Mouse (Mus musculus) kidney, postnatal 4 days (tissue): ENCODE measurements at regions not wholly inside any gene's neighbourhood (a gene's known extent, or its start where the extent isn't known, plus 50 kb on each side); places are given as distances from the start of the nearest gene placed in this dataset.
A peak's percentile ranks its signal among the peaks of the same experiment; 100 is the strongest.
"Not testable (repeated sequence)": the region's sequence is repeated elsewhere in the genome, so short reads cannot be mapped to it uniquely, and the experiment has no call there.

Source experiments
- DNase-seq, 2 experiments: peaks; one replicate each; pipeline ENCODE4 v3.0.0; 2021; ENCODE audit warnings: mixed read lengths in 2 of 2

- no peak for DNase-seq
These were observed 212.2 kb downstream of the Glrx3 start for GRCm38 (mm10) chr7:137649650-137650049.

DNA sequence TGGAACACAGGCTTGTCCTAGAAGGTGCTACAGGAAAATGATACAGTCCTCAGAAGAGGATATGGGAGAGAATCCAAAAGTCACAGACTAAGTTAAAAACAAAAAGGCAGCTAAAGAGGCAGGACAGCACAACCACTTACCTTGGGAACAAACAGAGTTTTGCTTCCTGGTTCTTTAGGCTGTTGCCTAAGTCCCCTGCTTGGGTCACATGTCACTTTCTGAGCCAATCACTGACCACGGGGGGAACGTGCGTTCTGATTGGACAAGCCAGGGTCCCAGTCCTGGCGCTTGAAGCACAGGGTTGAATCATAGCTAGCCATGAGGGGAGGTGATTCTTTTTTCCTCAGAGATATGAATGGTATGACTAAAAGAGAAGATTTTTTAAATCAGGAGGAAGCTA lies 216.4 kb downstream of the Glrx3 start:
- DNase-seq = no peak

- DNase-seq = no peak
These were observed 229.8 kb downstream of the Glrx3 start for GRCm38 (mm10) chr7:137667165-137667564.

GRCm38 (mm10) chr7:137671156-137671555 lies 233.7 kb downstream of the Glrx3 start:
- peak; percentile 57 to 62 for DNase-seq

GRCm38 (mm10) chr7:137674596-137674995 lies 237.2 kb downstream of the Glrx3 start:
- no peak for DNase-seq

DNA sequence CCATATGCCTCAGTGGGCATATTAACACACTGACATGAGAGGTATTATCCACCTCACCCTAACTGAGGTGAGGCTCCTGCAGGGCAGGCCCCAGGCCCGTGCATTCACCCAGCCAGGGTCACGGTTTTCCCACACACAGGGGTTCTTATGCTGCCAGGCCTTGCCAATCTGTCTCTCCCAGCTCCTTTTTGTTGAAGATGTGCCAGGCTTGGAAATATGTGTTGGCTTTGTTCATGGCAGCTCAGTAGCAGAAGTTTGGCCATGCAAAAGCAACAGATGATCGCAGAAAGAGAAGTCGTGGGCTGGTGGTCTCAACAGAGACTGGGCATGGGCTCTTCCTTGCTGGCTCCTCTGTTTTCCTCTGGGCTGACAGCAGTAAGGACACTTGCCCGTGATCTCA lies 238.0 kb downstream of the Glrx3 start:
- DNase-seq = no peak

GRCm38 (mm10) chr7:137684826-137685225 lies 247.4 kb downstream of the Glrx3 start:
- DNase-seq = no peak

- DNase-seq = no peak
These were observed 247.9 kb downstream of the Glrx3 start for GRCm38 (mm10) chr7:137685320-137685719.

- DNase-seq = no peak
These were observed 259.4 kb downstream of the Glrx3 start for GRCm38 (mm10) chr7:137696831-137697230.

DNA sequence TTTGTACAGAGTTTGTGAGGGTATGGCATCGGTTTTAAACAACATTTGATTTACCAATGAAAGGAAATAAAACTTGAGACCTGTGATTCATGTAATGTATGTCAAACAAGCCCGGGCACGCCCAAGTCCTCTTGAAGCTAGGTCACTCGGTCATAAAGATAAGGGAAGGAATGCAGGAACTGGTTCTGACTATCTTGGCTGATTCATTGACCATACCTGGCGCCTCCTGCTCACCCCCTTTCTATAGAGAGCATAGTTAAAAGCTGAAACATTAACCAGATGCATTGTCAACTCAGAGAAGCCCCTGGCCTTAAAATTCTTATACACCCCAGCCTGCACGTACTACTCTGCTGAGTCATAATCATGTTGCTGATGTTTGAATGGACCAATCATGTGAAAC lies 261.1 kb downstream of the Glrx3 start:
- not testable (repeated sequence) for DNase-seq

DNA sequence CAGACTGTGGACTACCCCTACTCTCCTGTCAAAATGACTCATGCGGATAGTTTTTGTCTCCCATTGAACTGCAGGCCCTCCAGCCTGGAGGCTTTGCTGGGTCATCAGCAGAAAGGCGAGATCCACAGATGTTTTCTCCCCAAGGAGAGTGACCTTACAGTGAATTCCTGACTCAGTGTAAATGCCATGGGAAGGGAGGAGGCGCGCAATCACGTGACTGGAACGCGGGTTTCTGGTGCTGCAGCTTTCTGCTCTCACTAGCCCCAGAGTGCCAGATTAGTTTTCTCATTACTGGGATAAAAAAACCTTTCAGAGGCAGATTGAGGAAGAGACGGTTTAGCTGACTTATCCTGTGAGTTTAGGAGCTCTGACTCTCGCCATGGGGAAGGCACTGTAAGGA lies 275.4 kb downstream of the Glrx3 start:
- DNase-seq = no peak

- DNase-seq = no peak
These were observed 276.4 kb downstream of the Glrx3 start for GRCm38 (mm10) chr7:137713856-137714255.

DNA sequence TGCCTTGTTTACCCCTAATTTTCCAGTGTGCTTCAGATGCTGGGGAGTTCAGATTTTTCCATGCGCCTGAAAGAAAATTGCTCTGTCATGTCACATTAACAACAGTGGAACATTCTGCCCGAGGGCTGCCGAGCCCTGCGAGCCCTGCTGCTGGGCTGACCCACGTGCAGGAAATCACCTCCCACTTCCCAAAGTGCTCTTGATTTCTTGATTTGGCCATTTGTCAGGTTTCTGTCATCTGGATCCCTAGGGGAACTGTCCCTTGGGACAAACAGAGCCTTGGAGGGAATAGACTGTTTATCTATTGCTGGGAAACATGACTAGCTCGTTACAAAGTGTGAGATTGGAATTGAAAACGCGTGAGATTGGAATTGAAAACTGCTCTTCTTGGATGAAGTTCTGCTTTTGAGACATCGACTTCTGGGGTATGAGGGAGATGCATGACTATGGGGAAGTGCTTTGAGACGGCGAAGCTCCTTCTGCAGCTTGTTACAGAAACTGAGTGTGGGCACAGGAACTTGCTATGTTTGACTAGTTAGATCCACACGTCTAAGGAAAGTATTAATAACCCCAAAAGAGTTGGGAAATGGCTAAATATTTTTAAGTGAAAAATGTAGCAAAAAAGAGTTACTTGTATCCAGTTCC lies 277.0 kb downstream of the Glrx3 start:
- DNase-seq = peak; percentile 26 to 42

DNA sequence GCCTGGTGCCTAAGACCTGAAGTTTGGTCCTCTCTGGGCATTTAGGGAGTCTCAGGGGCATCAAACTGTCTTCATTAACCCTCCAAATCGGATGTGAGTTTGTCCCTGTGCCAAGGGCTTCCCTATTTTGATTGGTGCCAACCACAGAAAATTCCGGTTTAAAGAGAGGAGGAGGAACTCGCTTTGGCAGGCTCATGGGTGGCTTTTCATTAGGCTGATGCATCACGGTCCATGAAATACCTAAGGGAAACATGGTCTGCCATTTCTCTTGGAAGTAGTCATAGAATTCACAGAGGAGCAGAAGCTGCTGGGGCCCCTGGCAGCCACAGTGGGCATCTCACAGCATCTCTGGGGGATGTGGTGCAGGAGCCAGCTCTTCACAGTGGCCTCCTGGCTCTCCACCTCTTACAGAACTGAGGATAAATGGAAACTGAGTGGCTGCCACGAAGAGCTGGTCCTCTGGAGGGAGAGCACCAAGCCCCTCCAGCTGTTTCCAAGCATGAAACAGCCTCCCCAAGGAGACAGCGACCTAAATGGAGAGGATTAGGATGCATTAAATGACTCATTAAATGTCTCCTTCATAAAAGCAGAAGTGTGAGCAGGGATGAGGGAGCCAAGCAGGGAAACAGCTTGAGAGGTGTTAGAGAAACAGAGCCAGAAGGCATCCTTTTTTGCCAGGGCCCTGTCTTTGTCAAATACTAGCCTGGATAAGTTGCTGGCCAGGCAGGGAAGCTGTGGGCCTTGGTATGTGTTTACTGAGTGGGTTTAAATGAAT lies 277.9 kb downstream of the Glrx3 start:
- DNase-seq = no peak

DNA sequence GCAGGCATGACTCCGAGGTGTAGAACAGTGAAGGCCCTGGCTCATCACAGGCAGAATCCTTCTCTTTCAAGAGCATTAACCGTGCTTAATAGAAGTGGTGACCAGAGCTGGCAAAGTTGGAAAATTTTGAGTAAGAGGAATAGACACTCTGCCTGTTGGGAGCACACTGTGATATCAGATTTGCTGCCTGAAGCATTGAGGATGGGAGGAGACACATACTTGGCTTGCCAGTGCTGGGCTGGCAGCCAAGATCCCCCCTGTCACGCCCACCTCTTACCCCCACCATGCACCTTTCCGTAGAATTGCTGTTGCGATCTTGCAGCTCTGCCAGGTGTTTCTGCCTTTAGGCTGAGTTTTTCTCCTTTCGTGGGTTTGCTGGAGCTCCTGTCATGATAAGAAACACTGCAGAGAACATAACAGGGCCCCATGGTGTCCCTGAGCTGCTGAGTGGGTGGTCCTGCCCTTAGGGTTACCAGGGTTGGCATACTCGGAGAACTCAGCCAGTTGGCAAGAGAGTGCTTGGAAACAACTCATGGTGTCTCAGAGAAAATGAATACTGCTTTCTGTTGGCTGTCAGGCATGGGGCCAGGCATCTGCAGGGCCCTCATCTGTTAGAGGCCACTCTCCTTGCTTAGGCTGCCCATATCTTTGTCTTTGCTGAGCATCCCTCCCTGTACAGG lies 286.1 kb downstream of the Glrx3 start:
- DNase-seq = no peak

- peak; percentile 58 to 69 for DNase-seq
These were observed 288.6 kb downstream of the Glrx3 start for GRCm38 (mm10) chr7:137726031-137726430.

DNA sequence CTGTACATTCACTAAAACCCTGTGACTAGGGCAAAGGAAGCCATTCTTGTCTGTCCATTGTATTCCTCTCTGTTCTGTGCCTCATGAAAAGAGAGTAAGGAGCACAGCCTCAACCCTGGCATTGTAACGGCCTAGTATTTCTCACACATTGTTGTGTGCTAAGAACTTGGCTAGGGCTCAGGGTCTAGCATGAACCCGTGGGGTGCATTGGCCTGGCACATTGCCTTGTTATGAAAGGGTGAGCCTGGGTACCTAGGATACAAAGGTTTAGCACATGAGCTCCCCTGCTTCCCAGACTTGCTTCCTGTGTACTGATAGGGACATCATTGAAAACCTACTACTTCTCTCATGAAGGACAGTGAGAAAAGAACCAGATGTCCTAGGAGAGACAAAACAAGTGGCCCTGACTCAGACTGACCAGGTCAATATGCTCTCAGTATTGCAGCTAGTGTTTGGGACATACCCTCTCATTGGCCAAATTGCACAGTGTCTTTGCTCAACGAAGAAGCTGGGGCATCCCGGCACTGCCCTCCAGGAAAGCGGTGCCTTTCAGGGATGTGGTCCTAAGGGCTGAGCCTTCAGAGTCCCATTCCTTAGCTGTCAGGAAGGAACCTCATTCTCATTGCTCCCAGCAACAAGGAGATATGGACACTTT lies 298.6 kb downstream of the Glrx3 start:
- DNase-seq = no peak

DNA sequence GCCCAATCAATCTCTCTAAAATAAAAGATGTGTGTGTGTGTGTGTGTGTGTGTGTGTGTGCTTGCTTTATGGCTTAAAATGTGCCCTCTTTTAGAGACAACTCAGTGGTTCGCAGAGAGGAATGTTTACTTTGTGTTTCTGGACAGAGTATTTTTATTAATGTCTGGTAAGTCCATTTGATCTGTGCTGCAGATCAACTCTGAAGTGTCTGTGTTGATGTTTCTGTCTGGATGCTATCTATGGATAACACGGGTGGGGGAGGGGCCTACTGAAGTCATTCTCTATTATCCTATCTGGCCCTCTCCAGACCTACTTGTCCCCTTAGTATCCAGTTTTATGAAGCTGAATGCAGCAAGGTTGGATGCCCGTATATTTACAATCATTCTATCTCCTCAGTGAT lies 304.3 kb downstream of the Glrx3 start:
- DNase-seq = no peak

DNA sequence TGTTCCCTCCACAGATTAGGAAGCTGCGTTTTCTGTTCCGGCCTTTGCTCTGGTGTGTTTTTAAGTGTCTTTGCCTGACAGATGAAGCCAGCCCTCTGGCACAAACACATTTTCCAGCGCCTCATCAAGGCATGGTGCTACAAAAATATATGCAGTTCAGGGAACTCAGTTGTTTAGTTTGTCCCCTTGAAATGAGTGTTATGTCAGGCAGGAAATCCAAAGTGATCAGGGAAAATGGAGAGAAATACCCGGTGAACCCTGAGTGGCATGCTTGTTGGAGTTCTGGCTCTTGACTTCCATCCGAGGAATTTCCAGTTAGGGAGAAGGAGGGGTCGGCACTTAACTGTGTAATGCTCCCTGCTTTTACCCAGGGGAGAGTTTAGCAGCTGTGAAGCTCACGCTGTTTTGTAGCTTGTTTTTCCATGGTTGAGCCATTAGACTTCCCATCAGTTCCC lies 304.9 kb downstream of the Glrx3 start:
- no peak for DNase-seq

DNA sequence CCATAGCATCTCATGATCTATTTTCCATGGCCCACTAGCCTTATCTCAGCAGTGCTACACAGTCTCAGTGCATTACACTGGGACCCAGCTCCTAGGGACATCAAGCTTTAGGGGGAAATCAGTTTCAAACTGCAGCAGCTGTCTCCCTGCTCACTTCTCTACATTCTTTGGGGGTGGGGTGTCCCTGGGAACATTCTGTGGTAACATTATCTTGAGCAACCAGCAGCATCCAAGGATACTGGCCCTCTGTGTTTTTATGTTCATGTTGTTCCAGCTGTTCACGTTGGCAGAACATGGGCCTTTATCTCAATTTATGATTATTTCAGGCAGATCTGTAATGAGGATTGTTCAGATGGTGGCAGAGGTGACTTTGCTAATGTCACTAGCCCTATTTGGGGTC lies 308.2 kb downstream of the Glrx3 start:
- no peak for DNase-seq

DNA sequence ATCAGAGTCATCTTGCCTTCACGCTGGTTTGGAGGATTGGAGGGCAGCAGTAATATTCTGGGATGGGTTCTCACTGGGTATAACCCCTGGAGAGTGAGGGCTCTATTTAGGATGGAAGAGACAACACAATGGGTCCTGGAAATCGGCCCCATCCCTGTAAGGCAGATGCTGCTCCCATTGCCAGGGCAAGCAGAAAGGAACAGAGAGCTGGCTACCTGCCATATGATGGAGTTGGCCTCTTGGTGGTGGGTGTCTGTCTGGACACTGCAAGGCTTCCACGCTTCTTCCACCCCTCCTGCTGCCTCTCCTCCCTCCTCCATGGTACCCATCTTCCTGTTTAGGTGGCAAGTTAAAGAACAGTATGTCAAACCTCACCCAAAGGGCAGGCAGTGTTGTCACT lies 308.6 kb downstream of the Glrx3 start:
- DNase-seq = no peak

DNA sequence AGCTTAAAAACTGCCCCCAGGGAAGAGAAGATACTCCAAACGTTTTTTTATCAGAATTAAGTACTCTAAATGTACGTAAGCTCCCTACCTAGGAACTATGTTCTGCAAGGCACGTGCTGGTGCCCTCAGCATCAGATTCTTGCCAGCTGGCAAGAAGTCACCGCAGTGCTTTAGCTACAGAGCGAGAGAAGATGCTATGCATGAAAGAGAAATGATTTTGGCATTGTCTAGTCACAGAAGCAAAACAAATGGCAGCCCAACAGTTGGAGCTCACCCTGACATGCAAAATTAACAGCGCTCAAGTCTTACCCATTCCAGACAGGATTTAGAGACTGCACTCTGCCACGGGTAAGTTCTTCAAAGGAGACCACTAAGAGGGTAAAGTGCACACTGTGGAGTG lies 311.5 kb downstream of the Glrx3 start:
- DNase-seq = no peak

- peak in 1 of 2 experiments; percentile 27 for DNase-seq
These were observed 313.3 kb downstream of the Glrx3 start for GRCm38 (mm10) chr7:137750741-137751140.
